Mouse (Mus musculus): ENCODE data around the gene Mpg. TPM values are rescaled to one million over a fixed set of nuclear protein-coding genes. Genes with fewer than 3 reads are reported as not detected.

Mpg gene
- polyA plus RNA-seq, 2 experiments: 27.1 to 40.1 TPM

DNA sequence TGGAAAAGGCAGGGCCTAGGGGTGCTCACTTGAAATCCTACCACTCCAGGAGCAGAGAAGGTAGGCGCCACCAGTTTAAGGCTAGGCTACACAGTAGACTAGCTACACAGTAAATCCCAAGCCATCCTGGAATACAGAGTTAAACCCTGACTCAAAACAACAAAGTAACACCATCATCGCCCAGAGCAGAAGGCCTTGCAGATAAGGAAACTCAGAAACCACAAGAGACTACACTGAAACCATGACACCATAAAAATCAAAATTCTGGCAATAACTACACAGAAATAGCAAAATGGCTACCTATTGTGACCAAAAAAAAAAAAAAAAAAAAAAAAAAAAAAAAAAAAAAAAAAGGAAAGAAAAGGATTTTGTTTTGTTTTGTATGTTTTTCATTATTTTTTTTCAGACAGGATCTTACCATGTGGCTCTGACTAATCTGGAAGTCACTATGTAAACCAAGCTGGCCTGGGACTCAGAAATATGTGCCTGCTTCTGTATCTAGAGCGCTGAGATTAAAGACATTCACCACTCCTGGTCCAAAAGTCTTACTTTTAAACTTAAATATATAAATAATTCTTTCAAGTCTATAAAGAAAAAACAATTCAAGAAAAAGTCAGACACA is 38.9 kb downstream of the Mpg start:
- no peak for DNase-seq (ENCODE audit: low spot score)
- no peak for ATAC-seq (ENCODE audit: low FRiP score, low read depth)
- TF ChIP-seq POLR2A (IDR thresholded peaks at IDR 0.05; ENCODE audit: borderline replicate concordance, extremely low read depth, insufficient read depth, insufficient read length): no peak
- Histone ChIP-seq H3K4me2 (replicated peaks; ENCODE audit: low read depth, low read length, severe bottlenecking) (no peak overlapping the region), H3K9ac (ENCODE audit: low read depth, low read length, severe bottlenecking) (no peak overlapping the region), H3K27me3 (ENCODE audit: control insufficient read depth, insufficient read depth, low read length) (no peaks in the 10 kb centered on the region), H3K4me1 (ENCODE audit: control insufficient read depth, insufficient read depth, low read length) (0 out of 2 replicates have a peak, but pooled peaks cover 4% of the 10 kb centered on the region), H3K36me3 (ENCODE audit: control insufficient read depth, insufficient read depth, low read length) (peaks cover 22% of the 10 kb centered on the region), H3K4me3 (replicated peaks; ENCODE audit: low read length) (no peak overlapping the region), H3K27ac (replicated peaks; ENCODE audit: low read depth, low read length) (no peak overlapping the region; the same call in 1 of the 2 replicates), H3K9me3 (ENCODE audit: control insufficient read depth, low read length) (no peaks in the 10 kb centered on the region)
- WGBS: 88% methylated on average over 3 of the region's 3 CpGs

DNA sequence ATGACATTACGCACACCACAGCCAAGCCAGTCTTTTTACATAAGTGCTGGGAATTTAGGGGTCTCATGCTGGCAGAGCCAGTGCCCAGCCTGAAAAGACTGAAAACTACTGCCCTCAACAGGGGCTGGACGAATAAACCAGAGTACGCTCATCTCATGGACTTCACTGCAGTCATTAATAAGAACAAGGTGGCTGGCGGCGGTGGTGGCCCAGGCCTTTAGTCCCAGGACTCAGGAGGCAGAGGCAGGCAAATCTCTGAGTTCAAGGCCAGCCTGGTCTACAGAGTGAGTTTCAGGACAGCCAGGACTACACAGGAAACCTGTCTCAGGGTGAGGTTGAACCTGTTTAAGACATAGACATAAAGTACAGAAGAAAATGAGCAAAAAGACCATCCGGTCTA is 39.9 kb downstream of the Mpg start:
- H3K9ac ChIP-seq (ENCODE audit: low read depth, low read length, severe bottlenecking): 0 out of 2 replicates have a peak overlapping the region, but pooled peaks have one; percentile 21
- TF ChIP-seq POLR2A (IDR thresholded peaks at IDR 0.05; ENCODE audit: borderline replicate concordance, extremely low read depth, insufficient read depth, insufficient read length): no peak

DNA sequence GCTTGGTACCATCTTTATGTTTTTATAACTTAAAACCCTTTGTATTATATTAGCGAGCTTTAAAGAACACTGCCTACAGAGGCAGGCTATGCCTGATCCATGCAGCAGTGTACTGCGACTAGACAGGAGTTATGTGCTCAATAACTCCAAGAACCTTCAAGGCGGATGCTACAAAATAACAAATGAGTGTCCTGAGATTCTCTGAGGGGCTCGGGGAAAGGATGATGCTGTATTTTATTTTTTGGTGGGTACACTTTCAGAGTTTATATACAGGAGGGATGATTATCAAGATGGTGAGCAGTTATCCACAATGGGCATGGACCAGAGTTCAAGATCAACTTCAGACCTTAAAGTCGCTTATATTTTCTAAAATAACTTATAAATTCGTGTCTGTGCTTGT is 40.5 kb downstream of the Mpg start:
- no peaks in the 10 kb centered on the region for H3K9me3 ChIP-seq (ENCODE audit: control insufficient read depth, low read length)
- peak overlapping the region; percentile 80 for H3K4me3 ChIP-seq (replicated peaks; ENCODE audit: low read length)
- no peak for DNase-seq (ENCODE audit: low spot score)
- H3K27me3 ChIP-seq (ENCODE audit: control insufficient read depth, insufficient read depth, low read length): no peaks in the 10 kb centered on the region
- peak overlapping the region; percentile 69 for H3K4me2 ChIP-seq (replicated peaks; ENCODE audit: low read depth, low read length, severe bottlenecking)
- H3K4me1 ChIP-seq (ENCODE audit: control insufficient read depth, insufficient read depth, low read length): 0 out of 2 replicates have a peak, but pooled peaks cover 4% of the 10 kb centered on the region
- no peak for TF ChIP-seq POLR2A (IDR thresholded peaks at IDR 0.05; ENCODE audit: borderline replicate concordance, extremely low read depth, insufficient read depth, insufficient read length)
- ATAC-seq (ENCODE audit: low FRiP score, low read depth): no peak
- H3K27ac ChIP-seq (replicated peaks; ENCODE audit: low read depth, low read length): peak overlapping the region; percentile 92
- 24% methylated on average over 6 of the region's 6 CpGs for WGBS
- peak overlapping the region; percentile 96 for H3K9ac ChIP-seq (ENCODE audit: low read depth, low read length, severe bottlenecking)
- peaks cover 8% of the 10 kb centered on the region; the same call in 1 of the 2 replicates for H3K36me3 ChIP-seq (ENCODE audit: control insufficient read depth, insufficient read depth, low read length)

More for the DNA sequence above, 39.9 kb downstream of the Mpg start:
- 89% methylated on average over 6 of the region's 6 CpGs for WGBS
- Histone ChIP-seq H3K4me1 (ENCODE audit: control insufficient read depth, insufficient read depth, low read length) (0 out of 2 replicates have a peak, but pooled peaks cover 4% of the 10 kb centered on the region), H3K27ac (replicated peaks; ENCODE audit: low read depth, low read length) (no peak overlapping the region), H3K4me2 (replicated peaks; ENCODE audit: low read depth, low read length, severe bottlenecking) (no peak overlapping the region), H3K36me3 (ENCODE audit: control insufficient read depth, insufficient read depth, low read length) (peaks cover 13% of the 10 kb centered on the region; the same call in 1 of the 2 replicates), H3K27me3 (ENCODE audit: control insufficient read depth, insufficient read depth, low read length) (no peaks in the 10 kb centered on the region), H3K4me3 (replicated peaks; ENCODE audit: low read length) (no peak overlapping the region), H3K9me3 (ENCODE audit: control insufficient read depth, low read length) (no peaks in the 10 kb centered on the region)
- DNase-seq (ENCODE audit: low spot score) (no peak), ATAC-seq (ENCODE audit: low FRiP score, low read depth) (no peak)

DNA sequence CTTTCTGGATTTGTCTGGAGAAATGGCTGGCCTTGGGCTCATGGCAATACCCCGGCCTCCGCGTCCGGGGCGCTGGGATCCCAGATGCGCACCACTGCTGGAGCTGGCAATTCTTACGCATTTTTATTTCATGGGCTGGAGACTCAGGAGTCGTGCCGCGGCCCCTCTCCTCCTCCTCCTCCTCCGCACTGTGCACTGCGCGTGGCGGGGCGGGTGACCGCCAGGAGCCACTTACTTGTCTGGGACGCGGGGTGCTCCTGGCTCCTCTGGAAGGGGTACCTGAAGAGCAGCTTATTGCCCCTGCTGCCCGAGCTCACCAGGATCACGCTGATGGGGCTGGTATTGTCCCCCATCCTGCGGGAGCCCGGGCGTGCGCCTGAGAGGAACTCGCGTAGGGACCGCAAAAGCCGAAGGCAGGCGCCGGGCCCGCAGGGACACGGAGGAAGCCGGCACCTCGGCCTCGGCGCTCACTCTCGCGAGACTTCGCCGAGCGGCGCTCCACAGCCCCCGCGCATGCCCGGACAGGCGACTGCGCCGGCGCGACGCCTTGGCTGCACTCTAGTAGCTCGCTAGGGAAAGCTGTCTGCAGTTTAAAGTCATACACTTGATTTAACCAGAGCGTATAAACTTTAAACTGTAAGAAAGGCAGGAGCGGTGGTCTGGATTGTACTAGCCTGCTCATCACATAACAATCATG is 41.0 kb downstream of the Mpg start, which contains the start of gene Nprl3:
Nprl3 (minus strand) TSS at position 520 of the 697 bp plus-strand sequence.
- Histone ChIP-seq H3K9ac (ENCODE audit: low read depth, low read length, severe bottlenecking) (peak within 1 kb of the TSS; percentile 96), H3K4me1 (ENCODE audit: control insufficient read depth, insufficient read depth, low read length) (0 out of 2 replicates have a peak, but pooled peaks cover 4% of the 10 kb centered on the region), H3K9me3 (ENCODE audit: control insufficient read depth, low read length) (no peaks in the 10 kb centered on the region), H3K27ac (replicated peaks; ENCODE audit: low read depth, low read length) (peak within 1 kb of the TSS; percentile 92), H3K4me3 (replicated peaks; ENCODE audit: low read length) (peak within 1 kb of the TSS; percentile 80), H3K4me2 (replicated peaks; ENCODE audit: low read depth, low read length, severe bottlenecking) (peak within 1 kb of the TSS; percentile 69), H3K27me3 (ENCODE audit: control insufficient read depth, insufficient read depth, low read length) (no peaks in the 10 kb centered on the region), H3K36me3 (ENCODE audit: control insufficient read depth, insufficient read depth, low read length) (peaks cover 6% of the 10 kb centered on the region; the same call in 1 of the 2 replicates)
- DNase-seq (ENCODE audit: low spot score) (peak; percentile 95), ATAC-seq (ENCODE audit: low FRiP score, low read depth) (peak; percentile 99)
- TF ChIP-seq POLR2A (IDR thresholded peaks at IDR 0.05; ENCODE audit: borderline replicate concordance, extremely low read depth, insufficient read depth, insufficient read length): peak; percentile 92
- under 1% methylated on average over 52 of the region's 54 CpGs for WGBS

DNA sequence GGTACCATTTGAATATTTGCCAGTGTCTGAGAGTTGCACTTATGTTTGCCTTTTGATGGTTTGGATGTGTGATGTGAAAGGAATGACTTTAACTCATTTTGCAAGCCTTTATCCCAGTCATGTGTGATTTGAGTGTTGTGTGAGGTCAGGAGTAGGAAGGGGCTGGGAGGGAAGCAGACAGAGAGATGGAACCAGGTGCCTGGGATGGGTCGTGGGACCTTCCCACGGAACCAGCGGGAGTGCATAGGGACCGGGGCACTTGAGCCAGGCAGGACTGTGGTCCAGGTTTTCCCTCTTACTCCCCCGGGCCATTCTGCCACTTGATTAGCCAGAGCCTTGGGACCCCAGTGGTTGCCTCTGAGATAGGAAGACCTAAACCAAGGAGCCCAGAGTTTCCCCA is 41.7 kb downstream of the Mpg start:
- ATAC-seq (ENCODE audit: low FRiP score, low read depth) (0 out of 2 replicates have a peak, but pooled peaks have one; percentile 1), DNase-seq (ENCODE audit: low spot score) (peak; percentile 25)
- Histone ChIP-seq H3K27ac (replicated peaks; ENCODE audit: low read depth, low read length) (peak overlapping the region; percentile 92), H3K36me3 (ENCODE audit: control insufficient read depth, insufficient read depth, low read length) (no peaks in the 10 kb centered on the region), H3K4me1 (ENCODE audit: control insufficient read depth, insufficient read depth, low read length) (0 out of 2 replicates have a peak, but pooled peaks cover 4% of the 10 kb centered on the region), H3K4me3 (replicated peaks; ENCODE audit: low read length) (peak overlapping the region; percentile 80), H3K4me2 (replicated peaks; ENCODE audit: low read depth, low read length, severe bottlenecking) (peak overlapping the region; percentile 69), H3K9ac (ENCODE audit: low read depth, low read length, severe bottlenecking) (peak overlapping the region; percentile 96), H3K27me3 (ENCODE audit: control insufficient read depth, insufficient read depth, low read length) (no peaks in the 10 kb centered on the region), H3K9me3 (ENCODE audit: control insufficient read depth, low read length) (no peaks in the 10 kb centered on the region)
- no peak for TF ChIP-seq POLR2A (IDR thresholded peaks at IDR 0.05; ENCODE audit: borderline replicate concordance, extremely low read depth, insufficient read depth, insufficient read length)
- 28% methylated on average over 5 of the region's 5 CpGs for WGBS
